ENCODE assay signal across 8 mouse cellular contexts in the genomic region with DNA sequence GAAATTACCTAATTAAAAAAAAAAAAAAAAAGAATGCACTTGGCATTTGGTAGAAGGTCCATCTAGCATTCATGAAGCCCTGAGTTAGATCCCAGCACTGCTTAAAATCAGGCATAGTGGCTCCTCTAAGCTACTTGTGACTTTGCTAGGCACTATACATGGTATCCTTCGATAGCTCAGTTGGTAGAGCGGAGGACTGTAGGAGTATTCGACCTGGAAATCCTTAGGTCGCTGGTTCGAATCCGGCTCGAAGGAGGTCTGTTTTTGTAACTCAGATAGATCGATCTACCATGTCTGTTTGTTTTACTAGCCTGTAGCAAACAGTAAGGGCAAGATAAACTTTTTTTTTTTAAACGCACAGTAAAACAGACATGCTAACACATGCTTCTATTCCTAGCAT. TPM values are rescaled to one million over a fixed set of nuclear protein-coding genes. Genes with fewer than 3 reads are reported as not detected.
DNase-seq lines count a peak whose midpoint lies in the region; ATAC-seq and TF ChIP-seq lines count a peak whose summit lies in the region.

No protein-coding gene starts in this region.

- H3K9me3 ChIP-seq in forebrain, postnatal 0 days (ENCODE audit: low read length): no peaks in the 10 kb centered on the region

- TF ChIP-seq CTCF in forebrain, postnatal 0 days (IDR thresholded peaks at IDR 0.05; ENCODE audit: low read depth): no peak
- no peak for TF ChIP-seq CTCF in left cerebral cortex, adult 2 months (IDR thresholded peaks at IDR 0.05)

- no peak overlapping the region for H3K4me2 ChIP-seq in forebrain, postnatal 0 days (ENCODE audit: low read depth)

- DNase-seq in left cerebral cortex, adult 18-20 months (ENCODE audit: low spot score in 2 of 2): peak; percentile 68
- no peak for DNase-seq in left cerebral cortex, adult 11 months (ENCODE audit: low spot score)
- DNase-seq in cerebellum, adult 18-20 months: peak; percentile 58 to 70
- peak; percentile 82 for DNase-seq in forebrain, postnatal 0 days
- peak; percentile 85 for DNase-seq in induced T-regulatory cell, adult 2 months (ENCODE audit: low read depth)
- peak; percentile 69 for DNase-seq in left cerebral cortex, adult 2 months (ENCODE audit: extremely low spot score in 1 of 2, low spot score in 2 of 2)
- DNase-seq in spleen, postnatal 14 days (ENCODE audit: low spot score in 2 of 2): peak; percentile 50 to 64

- peak; percentile 38 for ATAC-seq in forebrain, postnatal 0 days
- ATAC-seq in megakaryocyte, adult 5-6 weeks (ENCODE audit: poor library complexity, severe bottlenecking): peak; percentile 25; the same call in 1 of the 2 replicates

- no peaks in the 10 kb centered on the region for H3K36me3 ChIP-seq in forebrain, postnatal 0 days (ENCODE audit: insufficient read depth)

- H3K4me1 ChIP-seq in forebrain, postnatal 0 days (ENCODE audit: insufficient read depth): no peaks in the 10 kb centered on the region; the same call in 1 of the 2 replicates

- intact Hi-C loops in left cerebral cortex, adult 2 months (cut with DNase I): no loop called here

- WGBS in forebrain, postnatal 0 days: 3% methylated on average over 9 of the region's 9 CpGs

- no peaks in the 10 kb centered on the region for H3K27me3 ChIP-seq in forebrain, postnatal 0 days (ENCODE audit: insufficient read depth, low read length)

- H3K27ac ChIP-seq in forebrain, postnatal 0 days (ENCODE audit: low read depth, low read length): no peak overlapping the region
- H3K27ac ChIP-seq in left cerebral cortex, adult 2 months: no peak overlapping the region

- H3K4me3 ChIP-seq in forebrain, postnatal 0 days (ENCODE audit: low read depth, low read length): no peak overlapping the region
- H3K4me3 ChIP-seq in left cerebral cortex, adult 2 months: no peak overlapping the region

- H3K9ac ChIP-seq in forebrain, postnatal 0 days: no peak overlapping the region

RNA-seq across cellular contexts. Expression of a gene that starts 1.2 kb away (rescaled TPM):
- not detected for total RNA-seq in left cerebral cortex, adult 18-20 months (2021)
- total RNA-seq in forebrain, postnatal 0 days (2014; rRNA removed): 0.08 and 0.33 TPM in 2 replicates
- polyA plus RNA-seq in forebrain, postnatal 0 days (2015; fragmentation: Nextera tagmentation; extraction: Ambion mirVana): 0.12 TPM in 1 of 2 replicates, not detected in the other
- total RNA-seq in left cerebral cortex, adult 2 months (2021): not detected
- total RNA-seq in megakaryocyte, adult 5-6 weeks (2015): not detected in 2 replicates
- total RNA-seq in megakaryocyte, adult 5-6 weeks (2017): not detected in 2 replicates

RNA-seq across cellular contexts. Expression of a gene that starts 21.7 kb away (rescaled TPM):
- total RNA-seq in left cerebral cortex, adult 18-20 months (2021): 1 to 10 TPM; 1.3 to 1.9 TPM
- total RNA-seq in forebrain, postnatal 0 days (2014; rRNA removed): not detected in 2 replicates
- polyA plus RNA-seq in forebrain, postnatal 0 days (2015; fragmentation: Nextera tagmentation; extraction: Ambion mirVana): 0.10 TPM in 1 of 2 replicates, not detected in the other
- 1 to 10 TPM in 1 of 2 experiments, under 1 TPM in 1; 0.65 to 1.4 TPM for total RNA-seq in left cerebral cortex, adult 2 months (2021)
- not detected in 2 replicates for total RNA-seq in megakaryocyte, adult 5-6 weeks (2015)
- total RNA-seq in megakaryocyte, adult 5-6 weeks (2017): not detected in 2 replicates

RNA-seq across cellular contexts. Expression of a gene that starts 43.2 kb away (rescaled TPM):
- 1 to 10 TPM; 9.0 to 9.5 TPM for total RNA-seq in left cerebral cortex, adult 18-20 months (2021)
- total RNA-seq in forebrain, postnatal 0 days (2014; rRNA removed): 6.5 and 8.2 TPM in 2 replicates
- 7.7 and 8.2 TPM in 2 replicates for polyA plus RNA-seq in forebrain, postnatal 0 days (2015; fragmentation: Nextera tagmentation; extraction: Ambion mirVana)
- 1 to 10 TPM; 8.9 to 9.8 TPM for total RNA-seq in left cerebral cortex, adult 2 months (2021)
- total RNA-seq in megakaryocyte, adult 5-6 weeks (2015): 5.1 and 5.2 TPM in 2 replicates
- 6.8 and 11.2 TPM in 2 replicates for total RNA-seq in megakaryocyte, adult 5-6 weeks (2017)
